Mouse (Mus musculus): Measurements from ENCODE around the gene Gm11115. TPM values are rescaled to one million over a fixed set of nuclear protein-coding genes. Genes with fewer than 3 reads are reported as not detected.

The Gm11115 gene
- polyA plus RNA-seq (2017; shearing (Covaris generic)), result not detected

DNA sequence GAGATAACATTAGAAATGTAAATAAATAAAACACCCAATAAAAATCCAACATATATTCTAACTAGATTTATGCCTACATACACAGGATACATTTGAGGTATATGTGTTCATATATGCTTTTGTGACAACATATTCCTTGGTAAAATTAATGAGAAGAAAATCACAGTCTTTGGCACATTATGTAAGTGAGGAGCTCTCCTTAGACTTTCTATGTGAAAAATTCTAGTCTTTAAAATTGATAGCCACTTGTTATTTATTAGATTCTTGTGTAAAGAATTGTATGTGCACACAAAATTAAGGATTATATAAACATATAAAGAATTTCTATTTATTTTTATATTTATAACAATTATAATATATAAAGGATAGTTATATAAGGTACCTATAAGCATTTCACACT is at the start of gene Gm11115:
Gm11115 (minus strand) TSS at position 101 of the 400 bp plus-strand sequence.
- no peak for ATAC-seq

- ATAC-seq, result no peak
These were observed 42.5 kb downstream of the Gm11115 start, which contains the start of gene Gm11116 for GRCm38 (mm10) chr5:88111430-88111829. Gm11116 (minus strand) TSS chr5:88111530.

Other genes starting within 250 kb of the Gm11115 start
- gene Csn3, start 228.5 kb downstream of the Gm11115 start, polyA plus RNA-seq (2017; shearing (Covaris generic)), result not detected
- not detected for gene 2310003L06Rik, start 184.6 kb downstream of the Gm11115 start, polyA plus RNA-seq (2017; shearing (Covaris generic))
- not detected for gene Gm28434, start 184.6 kb downstream of the Gm11115 start, polyA plus RNA-seq (2017; shearing (Covaris generic))
- not detected for gene Cabs1, start 174.7 kb downstream of the Gm11115 start, polyA plus RNA-seq (2017; shearing (Covaris generic))
- not detected for gene Smr3a, start 151.6 kb downstream of the Gm11115 start, polyA plus RNA-seq (2017; shearing (Covaris generic))
- not detected for gene Smr2, start 67.5 kb downstream of the Gm11115 start, polyA plus RNA-seq (2017; shearing (Covaris generic))
- gene Gm11116, start 42.6 kb downstream of the Gm11115 start, polyA plus RNA-seq (2017; shearing (Covaris generic)), result not detected
- gene Gm7714, start 114.8 kb upstream of the Gm11115 start, polyA plus RNA-seq (2017; shearing (Covaris generic)), result under 1 TPM in 1 of 2 experiments, not detected in 1; 0.67 TPM
- not detected for gene Prol1, start 163.2 kb upstream of the Gm11115 start, polyA plus RNA-seq (2017; shearing (Covaris generic))
- gene Amtn, start 222.0 kb upstream of the Gm11115 start, polyA plus RNA-seq (2017; shearing (Covaris generic)), result not detected